Mouse (Mus musculus): ENCODE results near the gene Sav1.
A peak's percentile ranks its signal among the peaks of the same experiment; 100 is the strongest.

The Sav1 gene

DNA sequence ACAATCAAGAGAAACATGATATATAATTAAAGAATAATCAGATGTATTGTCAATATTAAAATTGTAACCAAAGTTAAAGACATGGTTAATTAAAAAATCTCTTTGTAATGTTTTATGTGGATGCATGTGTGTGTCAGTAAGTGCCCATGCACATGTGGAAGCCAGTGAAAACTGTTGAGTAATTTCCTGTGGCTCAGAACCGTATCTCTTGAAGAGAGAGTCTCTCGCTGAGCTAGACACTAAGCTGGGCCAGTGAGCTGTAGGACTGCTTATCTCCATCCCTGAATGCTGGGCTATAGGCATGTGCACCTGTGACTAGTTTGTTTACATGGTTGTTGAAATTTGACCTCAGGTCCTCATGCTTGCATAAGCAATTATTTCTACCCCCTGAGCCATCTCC, 29.4 kb downstream of the Sav1 start:
- no peak for DNase-seq (ENCODE audit: low spot score)

DNA sequence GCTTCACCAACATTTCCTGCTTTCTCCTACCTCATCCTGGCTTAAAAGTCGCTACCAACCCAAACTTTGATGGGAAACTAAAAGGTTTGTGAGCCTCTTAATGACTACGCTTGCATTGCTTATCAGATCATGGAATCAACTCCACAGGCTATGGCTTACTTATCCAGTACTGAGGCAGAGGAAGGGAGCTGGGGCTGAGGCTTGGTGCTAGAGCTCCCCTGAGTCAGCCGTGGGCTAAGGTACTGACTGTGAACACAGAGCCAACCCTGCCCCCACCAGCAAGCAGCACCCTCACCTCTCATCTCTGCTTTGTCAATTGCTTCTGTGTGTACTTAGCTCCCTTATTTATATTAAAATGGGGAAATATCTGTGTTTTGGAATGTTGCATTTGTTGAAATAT, 39.3 kb downstream of the Sav1 start:
- DNase-seq (ENCODE audit: low spot score), result no peak

DNA sequence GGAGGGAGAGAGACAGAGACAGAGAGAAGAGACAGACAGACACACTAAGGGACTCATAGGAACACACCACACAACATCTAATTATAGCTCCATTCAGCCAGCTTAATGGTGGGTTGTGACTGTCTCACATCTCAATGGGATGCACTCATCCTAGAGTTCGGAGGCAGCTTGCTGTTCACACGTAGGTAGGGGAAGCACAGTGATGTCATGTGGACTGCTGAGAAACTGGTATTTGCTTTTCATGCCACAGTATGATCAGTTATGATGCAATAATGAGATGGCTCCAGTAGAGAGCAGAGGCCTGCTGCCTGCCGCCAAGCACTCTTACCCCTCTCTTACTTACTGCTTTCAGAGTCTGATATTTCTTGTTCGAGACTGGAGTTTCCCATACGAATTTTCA, 40.9 kb downstream of the Sav1 start:
- DNase-seq (ENCODE audit: low spot score), result no peak

- no peak for DNase-seq (ENCODE audit: low spot score)
Observed at GRCm38 (mm10) chr12:69941655-69942329, 45.0 kb downstream of the Sav1 start.

DNA sequence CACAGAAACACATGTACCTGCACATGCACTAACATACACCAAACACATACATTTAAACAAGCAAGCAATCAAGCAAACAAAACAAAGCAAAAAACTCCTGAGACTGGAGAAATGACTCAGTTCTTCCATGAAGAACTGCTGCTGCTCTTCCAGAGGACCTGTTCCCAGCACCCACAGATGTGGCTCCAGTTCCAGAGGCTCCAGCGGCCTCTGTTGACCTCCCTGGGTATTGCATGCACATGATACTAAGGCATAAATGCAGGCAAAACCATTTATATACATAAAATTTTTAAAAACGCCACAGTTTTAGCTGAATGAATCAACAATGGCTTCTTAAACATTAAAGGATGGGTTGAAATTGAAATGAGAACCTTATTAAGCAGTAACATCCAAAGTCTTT, 47.5 kb downstream of the Sav1 start:
- no peak for DNase-seq (ENCODE audit: low spot score)

GRCm38 (mm10) chr12:69937731-69938130, 49.1 kb downstream of the Sav1 start:
- peak; percentile 13 for DNase-seq (ENCODE audit: low spot score)

DNA sequence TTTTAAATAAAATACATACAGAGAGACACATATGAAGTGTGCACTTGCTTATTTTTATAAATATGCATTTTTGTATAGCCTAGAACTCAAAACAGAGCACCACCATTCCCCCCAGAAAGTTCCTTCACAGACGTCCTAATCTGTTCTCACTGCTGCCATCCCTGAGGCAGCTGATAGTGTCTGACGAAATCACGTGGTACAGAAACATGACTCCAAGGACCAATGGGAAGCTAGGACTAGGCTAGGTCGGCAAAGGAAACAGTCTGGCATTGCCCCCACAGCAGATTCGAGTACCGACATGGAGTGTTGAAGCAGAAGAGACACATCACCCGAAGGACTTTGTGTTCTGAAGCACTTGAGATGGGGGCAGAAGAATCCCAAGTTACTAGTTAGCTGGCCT, 60.1 kb downstream of the Sav1 start:
- DNase-seq (ENCODE audit: low spot score), result no peak

GRCm38 (mm10) chr12:69924012-69924411, 62.8 kb downstream of the Sav1 start:
- DNase-seq (ENCODE audit: low spot score), result peak; percentile 76

DNA sequence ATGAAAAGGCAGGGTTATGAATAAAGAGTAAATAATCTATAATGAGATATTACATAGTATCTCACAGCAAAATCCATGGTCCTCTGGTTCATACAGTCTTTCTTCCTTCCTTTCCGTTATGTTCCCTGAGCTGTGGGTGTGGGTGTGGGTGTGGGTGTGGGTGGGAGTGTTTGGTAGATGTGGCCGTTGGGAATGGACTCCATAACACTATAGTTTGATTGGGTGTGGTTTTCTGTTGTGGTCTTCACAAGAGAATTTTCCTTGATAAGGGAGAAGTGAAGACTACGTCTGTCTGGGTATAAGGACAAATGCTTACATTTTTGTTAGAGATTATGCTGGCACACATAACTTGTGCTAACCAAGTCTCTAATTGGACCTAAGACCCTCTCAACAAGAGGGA, 63.2 kb downstream of the Sav1 start:
- DNase-seq (ENCODE audit: low spot score), result no peak

- DNase-seq (ENCODE audit: low spot score), result no peak
Observed at GRCm38 (mm10) chr12:69923128-69923527, 63.7 kb downstream of the Sav1 start.

DNA sequence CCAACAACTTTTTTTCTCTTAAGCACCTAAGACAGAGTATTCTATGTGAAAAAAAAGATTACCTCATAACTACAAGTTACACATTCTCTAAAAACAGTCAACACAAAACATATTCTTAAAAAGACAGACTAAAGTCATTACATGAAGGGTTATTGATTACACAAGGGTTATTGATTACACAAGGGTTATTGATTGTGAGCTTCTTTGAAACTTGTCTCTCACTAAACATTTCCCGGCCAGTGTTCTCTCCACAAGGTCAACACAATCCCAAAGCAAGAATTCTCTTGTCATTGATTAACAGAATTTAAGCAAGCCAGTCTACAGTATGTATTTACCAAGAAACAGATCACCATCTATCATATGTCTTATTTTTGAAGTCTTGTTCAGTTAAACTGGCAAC, 64.7 kb downstream of the Sav1 start:
- no peak for DNase-seq (ENCODE audit: low spot score)

GRCm38 (mm10) chr12:69917870-69918269, 68.9 kb downstream of the Sav1 start:
- DNase-seq (ENCODE audit: low spot score), result no peak

Measured in embryo, embryonic 10.5 days (tissue).